Mouse (Mus musculus) CH12.LX (cell line): ENCODE data around the gene Smo.

Experiments
- CHD2 ChIP-seq: IDR thresholded peaks from 2 replicates; pipeline ENCODE4 v1.6.1; 2011; ENCODE audit warnings: low read length, improper control_type of control experiment
- CTCF ChIP-seq, 2 experiments: IDR thresholded peaks in 1 of 2; conservative IDR thresholded peaks in 1 of 2; 2 replicates each; pipeline ENCODE4 v1.5.1; 2011 to 2012; ENCODE audit warnings: low read depth in 2 of 2, low read length in 2 of 2, improper control_type of control experiment in 1 of 2, inconsistent platforms in 1 of 2, mild to moderate bottlenecking in 1 of 2, moderate library complexity in 1 of 2
- IRF4 ChIP-seq: IDR thresholded peaks from 2 replicates; pipeline ENCODE4 v1.6.1; 2014; ENCODE audit warnings: low read depth, mild to moderate bottlenecking, inconsistent platforms, low read length, improper control_type of control experiment
- JUND ChIP-seq: conservative IDR thresholded peaks from 2 replicates; pipeline ENCODE4 v1.6.1; 2011; ENCODE audit warnings: low read depth, low read length, improper control_type of control experiment
- KAT2A ChIP-seq: IDR thresholded peaks from 2 replicates; pipeline ENCODE4 v1.6.1; 2012; ENCODE audit warnings: low read length, improper control_type of control experiment, inconsistent platforms; ENCODE audit not compliant: insufficient replicate concordance
- MAX ChIP-seq: IDR thresholded peaks from 2 replicates; pipeline ENCODE4 v1.6.1; 2011; ENCODE audit warnings: low read length, improper control_type of control experiment
- POLR2AphosphoS2 ChIP-seq: IDR thresholded peaks from 2 replicates; pipeline ENCODE4 v1.6.1; 2011; ENCODE audit warnings: low read depth, low read length, improper control_type of control experiment
- ZC3H11A ChIP-seq: IDR thresholded peaks from 2 replicates; pipeline ENCODE4 v1.6.1; 2012; ENCODE audit warnings: low read depth, mild to moderate bottlenecking, inconsistent platforms, low read length, improper control_type of control experiment
- ZMIZ1 ChIP-seq: IDR thresholded peaks from 2 replicates; pipeline ENCODE4 v1.6.1; 2012; ENCODE audit warnings: low read depth, mild to moderate bottlenecking, inconsistent platforms, low read length, improper control_type of control experiment
- ZNF384 ChIP-seq: IDR thresholded peaks from 2 replicates; pipeline ENCODE4 v1.6.1; 2012; ENCODE audit warnings: low read depth, low read length, improper control_type of control experiment, inconsistent platforms

GRCm38 (mm10) chr6:29761282-29761681 lies 26.0 kb downstream of the Smo start:
- TF ChIP-seq POLR2AphosphoS2 (no peak), IRF4 (no peak), ZMIZ1 (no peak), CTCF (conservative IDR thresholded peaks at IDR 0.05 in 1 of 2, IDR thresholded peaks at IDR 0.05 in 1 of 2; ENCODE audit: low read depth in 2 of 2, low read length in 2 of 2) (no peak), KAT2A (no peak), ZNF384 (no peak), MAX (no peak), ZC3H11A (no peak), CHD2 (no peak), JUND (no peak)
